Mouse (Mus musculus): Measurements from ENCODE around the gene Ren1. TPM values are rescaled to one million over a fixed set of nuclear protein-coding genes. Genes with fewer than 3 reads are reported as not detected.

The Ren1 gene
- polyA plus RNA-seq, 1 experiment: 187 TPM

GRCm38 (mm10) chr1:133382552-133383155, 32.3 kb downstream of the Ren1 start:
- no peaks in the 10 kb centered on the region for H3K4me1 ChIP-seq (ENCODE audit: control insufficient read depth, insufficient read depth, low read length)
- H3K36me3 ChIP-seq (ENCODE audit: control insufficient read depth, insufficient read depth, low read length): no peaks in the 10 kb centered on the region; the same call in none of the 2 replicates
- WGBS: 54% methylated on average over 12 of the region's 12 CpGs
- no peak overlapping the region for H3K4me3 ChIP-seq (ENCODE audit: insufficient read depth, low read depth, low read length)
- TF ChIP-seq CTCF (conservative IDR thresholded peaks at IDR 0.05; ENCODE audit: insufficient read depth, insufficient read length, low read depth, low read length) (no peak), POLR2A (IDR thresholded peaks at IDR 0.05; ENCODE audit: low read depth, low read length) (no peak)
- no peak for DNase-seq
- H3K27ac ChIP-seq (ENCODE audit: insufficient read depth, low read depth, low read length): peak overlapping the region; percentile 15; the same call in 1 of the 2 replicates
- H3K27me3 ChIP-seq (replicated peaks; ENCODE audit: control insufficient read depth, insufficient read depth, low read length): no peaks in the 10 kb centered on the region

GRCm38 (mm10) chr1:133383157-133383783, 33.0 kb downstream of the Ren1 start:
- H3K4me3 ChIP-seq (ENCODE audit: insufficient read depth, low read depth, low read length): no peak overlapping the region
- no peaks in the 10 kb centered on the region for H3K27me3 ChIP-seq (replicated peaks; ENCODE audit: control insufficient read depth, insufficient read depth, low read length)
- no peak overlapping the region for H3K27ac ChIP-seq (ENCODE audit: insufficient read depth, low read depth, low read length)
- DNase-seq: no peak
- no peaks in the 10 kb centered on the region; the same call in none of the 2 replicates for H3K36me3 ChIP-seq (ENCODE audit: control insufficient read depth, insufficient read depth, low read length)
- H3K4me1 ChIP-seq (ENCODE audit: control insufficient read depth, insufficient read depth, low read length): no peaks in the 10 kb centered on the region
- 91% methylated on average over 14 of the region's 14 CpGs for WGBS
- TF ChIP-seq POLR2A (IDR thresholded peaks at IDR 0.05; ENCODE audit: low read depth, low read length): no peak
- no peak for TF ChIP-seq CTCF (conservative IDR thresholded peaks at IDR 0.05; ENCODE audit: insufficient read depth, insufficient read length, low read depth, low read length)

- TF ChIP-seq CTCF (conservative IDR thresholded peaks at IDR 0.05; ENCODE audit: insufficient read depth, insufficient read length, low read depth, low read length): peak; percentile 94
- TF ChIP-seq POLR2A (IDR thresholded peaks at IDR 0.05; ENCODE audit: low read depth, low read length): no peak
- H3K27ac ChIP-seq (ENCODE audit: insufficient read depth, low read depth, low read length): 0 out of 2 replicates have a peak overlapping the region, but pooled peaks have one; percentile 1
- H3K4me1 ChIP-seq (ENCODE audit: control insufficient read depth, insufficient read depth, low read length): no peaks in the 10 kb centered on the region
- WGBS: 35% methylated on average over 9 of the region's 9 CpGs
- no peaks in the 10 kb centered on the region for H3K27me3 ChIP-seq (replicated peaks; ENCODE audit: control insufficient read depth, insufficient read depth, low read length)
- no peak overlapping the region for H3K4me3 ChIP-seq (ENCODE audit: insufficient read depth, low read depth, low read length)
- H3K36me3 ChIP-seq (ENCODE audit: control insufficient read depth, insufficient read depth, low read length): no peaks in the 10 kb centered on the region; the same call in none of the 2 replicates
- peak; percentile 82 for DNase-seq
Observed at GRCm38 (mm10) chr1:133385506-133385905, 35.2 kb downstream of the Ren1 start.

GRCm38 (mm10) chr1:133386209-133386608, 35.9 kb downstream of the Ren1 start:
- Histone ChIP-seq H3K4me1 (ENCODE audit: control insufficient read depth, insufficient read depth, low read length) (no peaks in the 10 kb centered on the region), H3K27me3 (replicated peaks; ENCODE audit: control insufficient read depth, insufficient read depth, low read length) (no peaks in the 10 kb centered on the region), H3K4me3 (ENCODE audit: insufficient read depth, low read depth, low read length) (no peak overlapping the region), H3K36me3 (ENCODE audit: control insufficient read depth, insufficient read depth, low read length) (no peaks in the 10 kb centered on the region; the same call in none of the 2 replicates), H3K27ac (ENCODE audit: insufficient read depth, low read depth, low read length) (no peak overlapping the region)
- TF ChIP-seq POLR2A (IDR thresholded peaks at IDR 0.05; ENCODE audit: low read depth, low read length): no peak
- TF ChIP-seq CTCF (conservative IDR thresholded peaks at IDR 0.05; ENCODE audit: insufficient read depth, insufficient read length, low read depth, low read length): no peak
- DNase-seq: no peak
- WGBS: 72% methylated on average over 11 of the region's 11 CpGs

- 79% methylated on average over 19 of the region's 19 CpGs for WGBS
- Histone ChIP-seq H3K36me3 (ENCODE audit: control insufficient read depth, insufficient read depth, low read length) (no peaks in the 10 kb centered on the region; the same call in none of the 2 replicates), H3K27ac (ENCODE audit: insufficient read depth, low read depth, low read length) (no peak overlapping the region), H3K27me3 (replicated peaks; ENCODE audit: control insufficient read depth, insufficient read depth, low read length) (no peaks in the 10 kb centered on the region), H3K4me3 (ENCODE audit: insufficient read depth, low read depth, low read length) (no peak overlapping the region), H3K4me1 (ENCODE audit: control insufficient read depth, insufficient read depth, low read length) (no peaks in the 10 kb centered on the region)
- no peak for DNase-seq
- TF ChIP-seq CTCF (conservative IDR thresholded peaks at IDR 0.05; ENCODE audit: insufficient read depth, insufficient read length, low read depth, low read length) (no peak), POLR2A (IDR thresholded peaks at IDR 0.05; ENCODE audit: low read depth, low read length) (no peak)
Observed at GRCm38 (mm10) chr1:133387539-133388268, 37.4 kb downstream of the Ren1 start.

- Histone ChIP-seq H3K27me3 (replicated peaks; ENCODE audit: control insufficient read depth, insufficient read depth, low read length) (no peaks in the 10 kb centered on the region), H3K27ac (ENCODE audit: insufficient read depth, low read depth, low read length) (no peak overlapping the region), H3K4me1 (ENCODE audit: control insufficient read depth, insufficient read depth, low read length) (peaks cover 19% of the 10 kb centered on the region), H3K36me3 (ENCODE audit: control insufficient read depth, insufficient read depth, low read length) (no peaks in the 10 kb centered on the region; the same call in 1 of the 2 replicates), H3K4me3 (ENCODE audit: insufficient read depth, low read depth, low read length) (no peak overlapping the region)
- TF ChIP-seq CTCF (conservative IDR thresholded peaks at IDR 0.05; ENCODE audit: insufficient read depth, insufficient read length, low read depth, low read length) (no peak), POLR2A (IDR thresholded peaks at IDR 0.05; ENCODE audit: low read depth, low read length) (no peak)
- 73% methylated on average over 4 of the region's 4 CpGs for WGBS
- no peak for DNase-seq
Observed at GRCm38 (mm10) chr1:133394702-133395101, 44.4 kb downstream of the Ren1 start.

- H3K4me1 ChIP-seq (ENCODE audit: control insufficient read depth, insufficient read depth, low read length): peaks cover 25% of the 10 kb centered on the region
- WGBS: 80% methylated on average over 5 of the region's 5 CpGs
- no peaks in the 10 kb centered on the region for H3K27me3 ChIP-seq (replicated peaks; ENCODE audit: control insufficient read depth, insufficient read depth, low read length)
- TF ChIP-seq CTCF (conservative IDR thresholded peaks at IDR 0.05; ENCODE audit: insufficient read depth, insufficient read length, low read depth, low read length) (no peak), POLR2A (IDR thresholded peaks at IDR 0.05; ENCODE audit: low read depth, low read length) (no peak)
- no peaks in the 10 kb centered on the region; the same call in 1 of the 2 replicates for H3K36me3 ChIP-seq (ENCODE audit: control insufficient read depth, insufficient read depth, low read length)
- no peak overlapping the region for H3K4me3 ChIP-seq (ENCODE audit: insufficient read depth, low read depth, low read length)
- no peak for DNase-seq
- H3K27ac ChIP-seq (ENCODE audit: insufficient read depth, low read depth, low read length): no peak overlapping the region
Observed at GRCm38 (mm10) chr1:133396693-133397092, 46.4 kb downstream of the Ren1 start.

All from kidney, adult 2 months (tissue).